Mouse (Mus musculus): ENCODE data around the gene Wnt5a.

The Wnt5a gene

DNA sequence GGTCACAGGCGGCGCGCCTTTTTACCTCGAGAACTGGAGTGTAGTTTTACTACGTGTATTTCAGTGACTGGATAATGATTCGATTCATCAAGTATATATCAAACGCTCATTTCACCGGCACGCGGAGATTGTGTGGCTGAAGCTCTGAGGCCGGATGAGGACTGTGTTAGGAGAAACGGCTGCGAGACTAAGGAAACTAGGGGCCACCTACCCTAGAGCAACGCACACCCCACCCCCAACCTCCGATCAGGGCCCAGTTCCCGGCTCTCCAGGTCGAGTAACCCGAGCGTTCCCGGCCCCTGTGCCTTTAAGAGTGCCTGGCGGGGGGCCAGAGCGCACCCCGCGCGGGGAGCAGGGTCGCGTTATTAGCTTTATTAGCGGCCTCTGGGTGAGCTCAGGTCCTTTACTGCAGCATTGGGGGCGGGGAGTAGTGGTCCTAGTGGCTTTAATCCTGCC is 1.9 kb downstream of the Wnt5a start:
- H3K4me3 ChIP-seq (replicated peaks; ENCODE audit: low read length): peak overlapping the region; percentile 73
- TF ChIP-seq POU5F1 (IDR thresholded peaks at IDR 0.05; ENCODE audit: borderline replicate concordance, low read length) (no peak), NANOG (IDR thresholded peaks at IDR 0.05; ENCODE audit: borderline replicate concordance, low read length) (no peak), CTCF (conservative IDR thresholded peaks at IDR 0.05; ENCODE audit: low read length) (no peak)
- no peaks in the 10 kb centered on the region for H3K36me3 ChIP-seq (ENCODE audit: insufficient read depth, low read length)
- H3K9me3 ChIP-seq (ENCODE audit: low read length): no peaks in the 10 kb centered on the region
- peaks cover 64% of the 10 kb centered on the region for H3K4me1 ChIP-seq (replicated peaks; ENCODE audit: low read depth, low read length)
- peaks cover 99% of the 10 kb centered on the region for H3K27me3 ChIP-seq (ENCODE audit: insufficient read depth, low read length)

DNA sequence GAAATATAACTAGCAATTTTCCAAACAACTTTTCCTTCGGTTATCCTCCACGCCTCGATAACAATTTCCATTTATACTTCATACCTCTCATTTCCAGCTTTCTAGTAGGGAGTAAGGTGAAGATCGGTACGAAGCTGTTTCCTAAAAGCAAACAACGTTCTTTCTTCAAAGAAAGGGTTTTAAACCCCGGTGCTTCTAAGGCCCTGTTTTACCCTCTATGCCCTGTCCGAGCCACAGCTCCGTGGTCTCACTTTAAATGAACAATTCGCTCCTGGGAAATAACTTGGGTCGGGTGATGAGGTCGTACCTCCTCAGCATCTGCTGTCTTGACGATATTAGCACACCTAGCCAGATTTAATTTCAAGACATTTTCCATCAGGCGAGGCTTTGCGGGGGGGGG is 2.5 kb downstream of the Wnt5a start:
- peaks cover 99% of the 10 kb centered on the region for H3K27me3 ChIP-seq (ENCODE audit: insufficient read depth, low read length)
- peaks cover 70% of the 10 kb centered on the region for H3K4me1 ChIP-seq (replicated peaks; ENCODE audit: low read depth, low read length)
- TF ChIP-seq POU5F1 (IDR thresholded peaks at IDR 0.05; ENCODE audit: borderline replicate concordance, low read length): no peak
- no peak for TF ChIP-seq NANOG (IDR thresholded peaks at IDR 0.05; ENCODE audit: borderline replicate concordance, low read length)
- TF ChIP-seq CTCF (conservative IDR thresholded peaks at IDR 0.05; ENCODE audit: low read length): no peak
- H3K4me3 ChIP-seq (replicated peaks; ENCODE audit: low read length): no peak overlapping the region
- no peaks in the 10 kb centered on the region for H3K36me3 ChIP-seq (ENCODE audit: insufficient read depth, low read length)
- H3K9me3 ChIP-seq (ENCODE audit: low read length): no peaks in the 10 kb centered on the region

DNA sequence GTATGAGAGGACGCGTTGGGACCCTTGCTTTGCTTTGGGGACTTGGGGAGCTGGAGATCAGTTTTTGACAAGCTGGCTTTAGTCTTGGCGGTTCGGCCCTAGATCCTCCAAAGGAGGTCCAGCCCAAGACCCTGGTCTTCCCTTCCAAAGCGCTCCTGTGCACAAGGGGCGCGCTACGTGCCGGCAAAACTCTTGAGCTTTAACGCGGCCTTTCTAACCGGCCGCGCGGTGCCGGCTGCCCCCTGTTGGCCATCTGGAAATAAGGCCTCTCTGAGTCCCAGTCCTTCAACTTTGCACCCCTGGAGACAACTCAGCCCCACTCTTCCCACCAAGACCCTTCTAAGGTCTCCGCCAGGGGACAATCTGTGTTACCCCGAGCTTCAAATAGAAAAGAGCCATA is 2.9 kb downstream of the Wnt5a start:
- peaks cover 74% of the 10 kb centered on the region for H3K4me1 ChIP-seq (replicated peaks; ENCODE audit: low read depth, low read length)
- no peaks in the 10 kb centered on the region for H3K36me3 ChIP-seq (ENCODE audit: insufficient read depth, low read length)
- no peaks in the 10 kb centered on the region for H3K9me3 ChIP-seq (ENCODE audit: low read length)
- H3K27me3 ChIP-seq (ENCODE audit: insufficient read depth, low read length): peaks cover 98% of the 10 kb centered on the region
- no peak overlapping the region for H3K4me3 ChIP-seq (replicated peaks; ENCODE audit: low read length)
- peak; percentile 60 for TF ChIP-seq CTCF (conservative IDR thresholded peaks at IDR 0.05; ENCODE audit: low read length)
- no peak for TF ChIP-seq NANOG (IDR thresholded peaks at IDR 0.05; ENCODE audit: borderline replicate concordance, low read length)
- TF ChIP-seq POU5F1 (IDR thresholded peaks at IDR 0.05; ENCODE audit: borderline replicate concordance, low read length): no peak

DNA sequence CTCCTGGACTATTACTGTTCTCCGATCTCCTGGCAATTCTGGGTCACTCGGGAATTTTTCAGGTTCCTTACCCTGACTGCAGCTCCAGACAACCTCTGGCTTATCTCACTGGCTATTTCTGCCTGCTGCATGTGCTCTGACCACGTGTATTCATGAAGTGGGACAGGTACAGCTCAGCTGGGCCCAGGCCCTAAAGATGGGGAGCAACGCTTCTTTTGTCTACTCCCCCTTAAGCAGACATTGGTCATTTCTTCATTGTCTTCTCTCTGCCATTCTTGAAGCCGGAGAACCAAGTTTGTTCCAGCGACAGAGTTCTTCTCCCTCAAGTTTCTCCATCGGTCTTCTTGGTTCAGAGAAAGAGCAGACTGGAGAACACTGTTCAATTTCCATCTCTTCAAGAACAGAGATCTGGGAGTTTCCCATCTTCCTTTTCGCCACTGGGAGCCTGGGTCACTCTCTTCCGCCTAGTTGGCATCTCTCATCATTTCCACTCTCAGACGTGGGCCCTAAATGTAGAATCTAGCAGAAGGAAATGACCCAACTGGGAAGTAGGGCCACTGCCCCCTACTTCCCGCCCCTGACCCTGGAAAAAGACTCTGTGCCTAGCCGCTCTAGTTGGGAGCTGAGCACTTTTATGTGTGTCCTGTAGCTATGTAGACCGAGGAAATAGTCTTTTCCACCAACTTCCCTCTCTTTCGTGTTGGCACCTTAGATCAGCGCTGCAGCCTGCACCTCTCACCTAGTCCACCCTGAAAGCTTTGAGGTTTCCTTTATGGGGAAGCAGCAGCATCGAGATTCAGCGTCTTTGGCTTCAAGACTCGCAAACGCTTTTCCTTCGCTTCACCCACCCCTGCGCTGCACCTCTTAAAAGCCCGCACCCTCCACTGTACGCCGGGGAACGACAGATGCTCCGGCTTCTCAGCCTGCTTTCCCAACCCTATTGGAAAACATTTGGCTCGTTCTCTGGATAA is 4.0 kb downstream of the Wnt5a start:
- TF ChIP-seq POU5F1 (IDR thresholded peaks at IDR 0.05; ENCODE audit: borderline replicate concordance, low read length): no peak
- TF ChIP-seq NANOG (IDR thresholded peaks at IDR 0.05; ENCODE audit: borderline replicate concordance, low read length): no peak
- TF ChIP-seq CTCF (conservative IDR thresholded peaks at IDR 0.05; ENCODE audit: low read length): no peak
- Histone ChIP-seq H3K36me3 (ENCODE audit: insufficient read depth, low read length) (no peaks in the 10 kb centered on the region), H3K4me1 (replicated peaks; ENCODE audit: low read depth, low read length) (peaks cover 85% of the 10 kb centered on the region), H3K27me3 (ENCODE audit: insufficient read depth, low read length) (peaks cover 96% of the 10 kb centered on the region), H3K4me3 (replicated peaks; ENCODE audit: low read length) (peak overlapping the region; percentile 75), H3K9me3 (ENCODE audit: low read length) (no peaks in the 10 kb centered on the region)

DNA sequence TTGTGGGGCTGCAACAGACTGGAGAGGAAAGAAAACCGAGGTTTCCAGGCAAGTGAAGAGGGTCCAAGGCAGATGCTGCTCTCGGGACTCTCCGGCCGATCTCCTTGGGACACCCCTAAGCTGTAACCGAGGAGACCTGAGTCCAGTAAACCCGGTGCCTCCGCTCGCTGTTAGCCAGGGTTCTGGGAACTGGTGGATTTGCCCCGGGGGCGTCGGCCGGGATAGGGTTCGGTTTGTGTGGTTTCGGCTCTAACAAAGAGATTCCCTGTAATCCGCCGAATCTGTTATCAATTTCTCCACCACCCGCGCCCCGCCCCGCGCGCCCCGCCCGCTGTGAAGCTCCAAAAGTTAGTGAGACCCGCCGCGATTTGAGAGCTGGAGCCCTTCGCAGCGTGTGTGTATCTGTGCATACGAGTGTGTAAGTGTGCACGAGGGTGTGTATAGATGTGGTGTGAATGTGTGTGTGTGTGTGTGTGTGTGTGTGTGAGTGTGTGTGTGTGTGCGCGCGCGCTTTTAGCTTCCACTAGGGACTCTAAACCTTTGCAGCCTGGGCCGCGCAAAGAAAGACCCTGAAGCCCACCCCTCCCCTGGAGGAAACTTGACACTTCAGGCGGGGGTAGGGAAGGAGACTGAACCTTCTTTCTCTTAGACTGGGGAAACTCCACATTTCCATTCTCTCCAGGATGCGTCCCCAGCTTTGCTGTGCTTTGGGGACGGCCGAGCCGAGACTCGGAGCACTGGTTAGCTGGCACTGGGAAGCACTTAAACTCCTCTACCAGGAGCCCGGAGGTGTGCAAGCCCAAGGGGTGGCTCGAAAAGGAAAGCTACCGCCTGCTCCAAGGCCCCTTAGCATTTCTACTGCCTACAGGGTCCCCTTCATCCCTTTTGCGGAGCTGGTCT is 5.1 kb downstream of the Wnt5a start:
- Histone ChIP-seq H3K4me1 (replicated peaks; ENCODE audit: low read depth, low read length) (peaks cover 89% of the 10 kb centered on the region), H3K4me3 (replicated peaks; ENCODE audit: low read length) (peak overlapping the region; percentile 75), H3K36me3 (ENCODE audit: insufficient read depth, low read length) (no peaks in the 10 kb centered on the region), H3K9me3 (ENCODE audit: low read length) (no peaks in the 10 kb centered on the region), H3K27me3 (ENCODE audit: insufficient read depth, low read length) (peaks cover 91% of the 10 kb centered on the region)
- no peak for TF ChIP-seq NANOG (IDR thresholded peaks at IDR 0.05; ENCODE audit: borderline replicate concordance, low read length)
- TF ChIP-seq POU5F1 (IDR thresholded peaks at IDR 0.05; ENCODE audit: borderline replicate concordance, low read length): no peak
- TF ChIP-seq CTCF (conservative IDR thresholded peaks at IDR 0.05; ENCODE audit: low read length): no peak

DNA sequence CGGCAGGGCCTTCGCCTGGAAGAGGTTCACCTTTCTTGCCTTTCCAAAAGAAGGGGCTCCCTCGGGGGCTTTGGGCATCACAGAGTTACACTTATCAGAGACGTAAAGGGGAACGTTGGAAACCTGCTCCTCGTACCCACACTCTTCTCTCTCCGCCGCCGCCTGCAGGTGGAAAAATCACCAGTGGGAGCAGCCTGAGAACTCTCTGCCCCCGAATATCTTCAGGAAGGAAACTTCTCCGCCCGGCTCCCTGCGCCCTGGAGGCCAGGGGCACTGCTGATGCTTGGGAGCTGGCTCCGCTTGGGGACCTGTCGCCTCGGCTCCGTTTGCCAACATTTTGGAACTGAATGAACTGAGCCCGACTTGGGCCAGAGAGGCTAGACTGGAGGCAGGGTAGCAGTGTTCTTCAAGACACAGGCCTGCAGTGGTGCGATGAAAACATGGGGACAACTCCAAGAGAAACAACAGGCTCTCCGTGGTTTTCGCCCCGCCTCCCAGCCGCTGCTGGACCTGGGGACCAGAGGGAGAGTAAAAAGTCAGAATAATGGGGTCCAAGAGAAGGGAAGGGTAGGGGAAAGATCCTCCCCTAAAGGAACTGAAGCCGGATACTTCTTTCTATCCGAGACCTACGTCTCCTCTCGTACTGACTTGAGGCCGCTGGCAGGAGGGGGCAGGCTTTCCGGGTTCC is 5.9 kb downstream of the Wnt5a start:
- Histone ChIP-seq H3K4me1 (replicated peaks; ENCODE audit: low read depth, low read length) (peaks cover 87% of the 10 kb centered on the region), H3K27me3 (ENCODE audit: insufficient read depth, low read length) (peaks cover 91% of the 10 kb centered on the region), H3K4me3 (replicated peaks; ENCODE audit: low read length) (peak overlapping the region; percentile 75), H3K36me3 (ENCODE audit: insufficient read depth, low read length) (no peaks in the 10 kb centered on the region), H3K9me3 (ENCODE audit: low read length) (no peaks in the 10 kb centered on the region)
- no peak for TF ChIP-seq POU5F1 (IDR thresholded peaks at IDR 0.05; ENCODE audit: borderline replicate concordance, low read length)
- no peak for TF ChIP-seq NANOG (IDR thresholded peaks at IDR 0.05; ENCODE audit: borderline replicate concordance, low read length)
- TF ChIP-seq CTCF (conservative IDR thresholded peaks at IDR 0.05; ENCODE audit: low read length): no peak

DNA sequence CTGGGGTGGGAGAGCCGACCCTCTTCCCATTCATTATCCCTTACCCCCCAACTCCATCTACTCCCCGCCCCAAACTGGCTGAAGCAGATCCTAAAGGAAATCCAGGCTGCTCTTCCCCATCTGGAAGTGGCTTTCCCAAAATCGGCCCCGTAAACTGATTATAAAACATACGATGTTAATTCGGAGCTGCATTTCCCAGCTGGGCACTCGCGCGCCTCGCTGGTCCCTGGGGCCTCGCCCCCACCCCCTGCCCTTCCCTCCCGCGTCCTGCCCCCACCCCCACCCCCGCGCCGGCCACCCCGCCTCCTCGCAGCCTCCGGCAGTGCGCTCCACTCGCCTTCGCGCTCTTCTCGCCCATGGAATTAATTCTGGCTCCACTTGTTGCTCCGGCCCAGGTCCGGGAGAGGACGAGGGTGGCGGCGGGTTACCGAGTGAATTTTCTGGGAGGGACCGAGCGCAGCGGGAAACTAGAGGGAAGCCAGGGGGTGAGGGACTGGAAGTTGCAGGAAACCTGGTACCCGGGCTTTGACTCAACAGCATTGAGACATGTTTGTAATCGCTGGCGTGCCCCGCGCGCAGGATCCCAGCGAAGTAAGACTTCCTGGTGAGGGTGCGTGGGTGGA is 6.6 kb downstream of the Wnt5a start:
- no peaks in the 10 kb centered on the region for H3K36me3 ChIP-seq (ENCODE audit: insufficient read depth, low read length)
- peaks cover 91% of the 10 kb centered on the region for H3K27me3 ChIP-seq (ENCODE audit: insufficient read depth, low read length)
- peak overlapping the region; percentile 75 for H3K4me3 ChIP-seq (replicated peaks; ENCODE audit: low read length)
- H3K9me3 ChIP-seq (ENCODE audit: low read length): no peaks in the 10 kb centered on the region
- peaks cover 83% of the 10 kb centered on the region for H3K4me1 ChIP-seq (replicated peaks; ENCODE audit: low read depth, low read length)
- no peak for TF ChIP-seq POU5F1 (IDR thresholded peaks at IDR 0.05; ENCODE audit: borderline replicate concordance, low read length)
- TF ChIP-seq NANOG (IDR thresholded peaks at IDR 0.05; ENCODE audit: borderline replicate concordance, low read length): no peak
- no peak for TF ChIP-seq CTCF (conservative IDR thresholded peaks at IDR 0.05; ENCODE audit: low read length)

Data from E14TG2a.4 (cell line).